Mouse (Mus musculus) naive thymus-derived CD4-positive, alpha-beta T cell, adult 2 months (primary cell): ENCODE results near the gene Zfp652.
A peak's percentile ranks its signal among the peaks of the same experiment; 100 is the strongest.
"Not testable (repeated sequence)": the region's sequence is repeated elsewhere in the genome, so short reads cannot be mapped to it uniquely, and the experiment has no call there.

Source experiments
- DNase-seq: peaks from one replicate; pipeline ENCODE4 v3.0.0-alpha.2; 2011; ENCODE audit warnings: low read depth

The Zfp652 gene

DNA sequence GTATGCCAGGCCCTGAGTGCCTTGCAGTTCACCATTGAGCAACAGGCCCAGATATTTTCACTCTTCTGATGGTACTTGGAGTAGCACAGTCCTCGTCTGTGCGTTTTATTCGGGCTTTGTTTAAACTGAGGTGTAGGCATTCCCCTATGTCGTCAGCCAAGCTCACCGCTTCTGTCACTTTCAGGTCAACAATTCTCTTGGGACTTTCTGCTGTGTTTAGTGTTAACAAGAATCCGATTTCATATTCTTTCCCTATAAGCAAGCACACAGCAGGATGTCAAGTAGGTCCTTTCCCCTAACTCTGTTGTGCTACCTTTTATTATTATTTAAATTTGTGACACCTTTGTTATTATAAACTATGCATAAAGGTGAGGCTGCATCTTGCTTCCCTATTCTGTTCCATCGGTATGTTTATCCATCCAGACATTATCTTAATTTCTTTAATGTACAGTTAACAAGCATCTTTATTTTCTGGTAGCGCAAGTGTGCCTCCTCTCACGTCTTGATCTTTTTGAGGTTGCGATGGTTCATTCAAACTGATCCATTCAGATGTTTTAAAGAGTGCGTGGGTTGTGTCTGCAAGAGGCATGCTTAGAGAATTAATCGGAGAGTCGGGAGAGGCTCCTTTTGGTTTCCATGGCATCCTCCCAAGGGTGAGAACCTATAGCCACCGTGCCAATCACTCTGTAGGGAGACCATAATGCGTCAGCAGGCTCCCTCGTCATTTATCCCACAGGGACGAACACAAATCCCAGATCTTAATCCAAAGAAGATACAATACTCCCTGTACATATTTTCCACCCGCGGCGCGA lies 145.4 kb downstream of the Zfp652 start:
- DNase-seq, result no peak

GRCm38 (mm10) chr11:95858528-95859467 lies 146.3 kb downstream of the Zfp652 start:
- peak; percentile 98 for DNase-seq

- DNase-seq, result no peak
Measured at GRCm38 (mm10) chr11:95859468-95859855, 147.0 kb downstream of the Zfp652 start.

- DNase-seq, result peak; percentile 39
Measured at GRCm38 (mm10) chr11:95860071-95860490, 147.6 kb downstream of the Zfp652 start.

DNA sequence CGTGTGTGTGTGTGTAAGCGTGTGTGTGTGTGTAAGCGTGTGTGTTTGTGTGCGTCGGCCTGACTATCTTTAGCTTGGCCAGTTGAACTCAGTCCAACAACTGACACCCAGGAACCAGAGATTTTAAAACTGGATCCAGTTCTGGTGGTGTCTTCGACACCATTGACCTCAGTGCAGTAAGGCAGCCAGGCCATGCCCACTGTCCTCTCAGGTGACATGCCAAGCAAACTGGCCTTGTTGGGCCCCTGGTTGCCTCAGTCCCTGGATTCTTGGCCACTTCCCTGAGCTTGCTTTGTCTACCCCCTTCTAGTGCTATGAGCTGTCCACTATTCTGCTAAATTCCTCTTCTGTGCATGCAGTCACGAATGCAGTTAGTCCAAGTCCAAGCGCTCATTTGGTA lies 148.9 kb downstream of the Zfp652 start:
- no peak for DNase-seq

DNA sequence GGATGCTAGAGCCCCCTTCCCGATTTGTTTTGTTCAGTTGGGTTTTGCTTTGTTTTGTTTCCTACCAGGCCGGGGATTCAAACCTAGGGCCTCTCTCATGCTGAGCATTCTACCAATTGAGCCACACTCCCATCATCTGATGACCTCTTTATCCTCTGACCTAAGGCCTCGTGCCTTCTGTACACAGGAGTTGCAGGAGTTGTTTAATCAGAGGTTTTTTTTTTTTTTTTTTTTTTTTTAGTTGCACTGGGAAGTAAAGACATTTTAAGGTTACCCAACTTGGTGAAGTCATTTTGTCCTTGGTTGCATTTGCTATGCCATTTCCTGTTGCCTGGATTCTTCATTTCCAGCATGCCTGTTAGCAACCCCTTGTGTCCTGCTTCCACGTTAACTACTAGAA lies 157.0 kb downstream of the Zfp652 start:
- no peak for DNase-seq

DNA sequence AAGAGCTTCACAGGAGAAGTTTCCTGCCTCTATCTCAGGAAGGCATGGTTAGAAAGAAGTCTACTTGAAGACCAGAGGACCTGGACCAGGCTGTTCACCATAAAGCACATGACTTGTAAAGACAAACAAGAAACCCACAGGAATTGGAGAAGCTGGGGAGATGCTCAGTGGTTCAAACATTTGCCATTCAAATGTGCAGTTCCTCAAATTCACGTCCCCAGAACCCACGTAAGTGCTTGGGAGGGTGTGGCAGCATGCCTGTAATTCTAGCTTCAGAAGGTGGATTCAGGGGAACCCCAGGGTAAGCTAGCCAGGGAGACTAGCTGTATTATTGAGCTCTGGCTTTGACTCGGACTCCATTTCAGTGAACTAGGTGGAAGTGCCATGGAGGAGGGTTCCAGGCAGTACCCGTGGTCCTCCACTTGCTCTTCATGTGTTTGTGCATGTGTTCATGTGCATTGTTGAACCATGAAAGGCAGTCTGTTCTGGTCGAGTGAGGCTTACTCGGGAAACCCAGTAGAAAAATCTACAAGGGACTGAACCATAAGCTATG lies 157.5 kb downstream of the Zfp652 start:
- no peak for DNase-seq

- DNase-seq, result peak; percentile 54
Measured at GRCm38 (mm10) chr11:95875804-95876203, 163.3 kb downstream of the Zfp652 start.

DNA sequence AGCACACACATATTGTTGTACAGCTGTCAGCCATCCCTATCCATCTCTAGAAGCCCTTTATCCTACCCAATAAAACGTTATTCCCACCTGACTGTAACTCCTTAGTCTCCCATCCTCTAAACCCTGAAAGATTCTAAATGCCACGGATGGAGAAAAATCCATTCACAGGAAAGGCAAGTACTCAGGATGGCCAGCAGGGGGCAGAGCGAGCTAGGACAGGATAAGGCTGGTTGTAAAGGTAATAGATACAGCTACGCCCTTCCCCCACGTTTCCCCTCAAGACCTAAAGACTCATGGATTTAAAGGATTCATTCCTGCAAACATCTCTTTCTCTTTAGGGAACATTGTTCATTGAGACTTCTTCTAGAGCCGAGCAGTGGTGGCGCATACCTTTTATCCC lies 163.8 kb downstream of the Zfp652 start:
- peak; percentile 76 for DNase-seq

DNA sequence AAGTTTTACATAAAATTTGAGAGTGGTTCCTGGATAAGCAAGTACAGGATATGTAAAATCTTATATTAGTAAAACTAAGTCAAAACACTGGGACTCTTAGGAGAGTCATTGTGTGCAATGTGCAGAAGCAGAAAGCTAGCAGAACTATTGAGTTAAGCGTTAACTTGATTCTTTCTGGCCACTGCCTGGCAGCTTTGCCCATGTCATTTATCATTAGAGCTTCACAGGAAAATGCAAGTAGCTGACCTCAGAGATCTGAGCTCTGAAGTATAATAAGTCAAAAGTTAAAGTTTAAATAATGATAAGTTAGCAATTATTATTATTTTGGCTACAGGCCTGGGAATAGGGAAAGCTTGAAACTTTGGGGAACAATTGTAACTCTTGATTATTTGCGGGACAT lies 167.4 kb downstream of the Zfp652 start:
- not testable (repeated sequence) for DNase-seq
